Mouse (Mus musculus) stomach, embryonic 16.5 days (tissue): ENCODE results near the gene Plekhh3. TPM values are rescaled to one million over a fixed set of nuclear protein-coding genes. Genes with fewer than 3 reads are reported as not detected.

Experiments used
- ATAC-seq: fragments of 200-750 bp; cut with Nextera tagmentation; 2 replicates; pipeline ENCODE4 v1.8.0; 2017; ENCODE audit warnings: moderate number of reproducible peaks, moderate TSS enrichment; ENCODE audit not compliant: insufficient read depth, low FRiP score
- H3K27ac ChIP-seq: fragments of 300-500 bp; sonication (generic); 2 replicates; pipeline ENCODE4 v1.5.1; 2014; ENCODE audit warnings: low read length
- H3K27me3 ChIP-seq: fragments of 300-500 bp; sonication (generic); 2 replicates; pipeline ENCODE4 v1.6.1; 2014; ENCODE audit warnings: low read length, control low read depth, mixed read lengths; ENCODE audit not compliant: control insufficient read depth, insufficient read depth
- H3K36me3 ChIP-seq: fragments of 300-500 bp; sonication (generic); 2 replicates; pipeline ENCODE4 v1.6.1; 2014; ENCODE audit warnings: low read length; ENCODE audit not compliant: control insufficient read depth, insufficient read depth
- H3K4me1 ChIP-seq: fragments of 300-500 bp; sonication (generic); 2 replicates; pipeline ENCODE4 v1.6.1; 2014; ENCODE audit warnings: low read length, control low read depth, mixed read lengths; ENCODE audit not compliant: control insufficient read depth, insufficient read depth
- H3K4me2 ChIP-seq: fragments of 300-500 bp; sonication (generic); 2 replicates; pipeline ENCODE4 v1.6.1; 2014; ENCODE audit warnings: low read depth, low read length, mixed read lengths
- H3K4me3 ChIP-seq: fragments of 300-500 bp; sonication (generic); replicated peaks from 2 replicates; pipeline ENCODE4 v1.5.1; 2014; ENCODE audit warnings: mild to moderate bottlenecking, low read length
- H3K9ac ChIP-seq: fragments of 300-500 bp; sonication (generic); 2 replicates; pipeline ENCODE4 v1.6.1; 2014; ENCODE audit warnings: low read length
- H3K9me3 ChIP-seq: fragments of 300-500 bp; sonication (generic); replicated peaks from 2 replicates; pipeline ENCODE4 v1.6.1; 2016; ENCODE audit warnings: low read length, control low read depth; ENCODE audit not compliant: control insufficient read depth
- WGBS: fragments of 180-500 bp; shearing (Covaris S2); extraction: QIAGEN DNeasy Blood & Tissue Kit; methylation state at CpG from one replicate; pipeline ENCODE4 v1.1.7; 2014; 5-methylcytosine and 5-hydroxymethylcytosine counted together
- polyA plus RNA-seq: library from polyadenylated mRNA; unstranded; fragments of >200 nt; fragmentation: Nextera tagmentation; extraction: Ambion mirVana; gene quantifications from 2 replicates; pipeline ENCODE4 v1.2.1, GENCODE M21; 2015

Plekhh3 gene
- polyA plus RNA-seq, 1 experiment from 2014 or later: 18.7 TPM

GRCm38 (mm10) chr11:101180846-101181740 lies 9.9 kb upstream of the Plekhh3 start:
- H3K36me3 ChIP-seq: no peaks in the 10 kb centered on the region
- no peaks in the 10 kb centered on the region for H3K9me3 ChIP-seq
- H3K4me3 ChIP-seq: no peak overlapping the region
- no peak for ATAC-seq
- peaks cover 12% of the 10 kb centered on the region for H3K4me1 ChIP-seq
- WGBS: 38% methylated on average over 10 of the region's 10 CpGs
- no peak overlapping the region for H3K9ac ChIP-seq
- H3K27me3 ChIP-seq: peaks cover 15% of the 10 kb centered on the region
- no peak overlapping the region for H3K27ac ChIP-seq
- no peak overlapping the region for H3K4me2 ChIP-seq

GRCm38 (mm10) chr11:101180261-101180660 lies 9.1 kb upstream of the Plekhh3 start:
- 51% methylated on average over 17 of the region's 17 CpGs for WGBS
- no peak for ATAC-seq
- H3K4me2 ChIP-seq: no peak overlapping the region
- no peaks in the 10 kb centered on the region for H3K9me3 ChIP-seq
- H3K9ac ChIP-seq: no peak overlapping the region
- H3K27ac ChIP-seq: no peak overlapping the region
- H3K4me1 ChIP-seq: peaks cover 16% of the 10 kb centered on the region
- no peak overlapping the region for H3K4me3 ChIP-seq
- H3K27me3 ChIP-seq: peaks cover 16% of the 10 kb centered on the region
- H3K36me3 ChIP-seq: no peaks in the 10 kb centered on the region

- Histone ChIP-seq H3K4me2 (no peak overlapping the region), H3K27me3 (peaks cover 20% of the 10 kb centered on the region), H3K9me3 (no peaks in the 10 kb centered on the region), H3K36me3 (no peaks in the 10 kb centered on the region), H3K9ac (no peak overlapping the region), H3K4me1 (peaks cover 25% of the 10 kb centered on the region), H3K4me3 (no peak overlapping the region), H3K27ac (no peak overlapping the region)
- ATAC-seq: no peak
- WGBS: 81% methylated on average over 15 of the region's 15 CpGs
Observed at GRCm38 (mm10) chr11:101179306-101179705, 8.2 kb upstream of the Plekhh3 start.

- Histone ChIP-seq H3K9me3 (no peaks in the 10 kb centered on the region), H3K36me3 (no peaks in the 10 kb centered on the region), H3K4me2 (no peak overlapping the region), H3K27ac (no peak overlapping the region), H3K4me3 (no peak overlapping the region), H3K9ac (no peak overlapping the region), H3K4me1 (peaks cover 34% of the 10 kb centered on the region), H3K27me3 (peaks cover 20% of the 10 kb centered on the region)
- ATAC-seq: no peak
- 62% methylated on average over 36 of the region's 36 CpGs for WGBS
Observed at GRCm38 (mm10) chr11:101178061-101179058, 7.2 kb upstream of the Plekhh3 start.

- peaks cover 20% of the 10 kb centered on the region for H3K27me3 ChIP-seq
- H3K4me1 ChIP-seq: peaks cover 44% of the 10 kb centered on the region
- peak overlapping the region; percentile 42 for H3K4me3 ChIP-seq
- H3K27ac ChIP-seq: no peak overlapping the region
- no peaks in the 10 kb centered on the region for H3K9me3 ChIP-seq
- H3K9ac ChIP-seq: peak overlapping the region; percentile 65; the same call in 1 of the 2 replicates
- H3K36me3 ChIP-seq: no peaks in the 10 kb centered on the region
- 36% methylated on average over 22 of the region's 22 CpGs for WGBS
- ATAC-seq: no peak
- peak overlapping the region; percentile 70 for H3K4me2 ChIP-seq
Observed at GRCm38 (mm10) chr11:101176933-101177773, 6.0 kb upstream of the Plekhh3 start.

GRCm38 (mm10) chr11:101176117-101176691 lies 5.1 kb upstream of the Plekhh3 start:
- Histone ChIP-seq H3K9ac (peak overlapping the region; percentile 65), H3K27ac (peak overlapping the region; percentile 27; the same call in 1 of the 2 replicates), H3K4me3 (peak overlapping the region; percentile 42), H3K9me3 (no peaks in the 10 kb centered on the region), H3K36me3 (no peaks in the 10 kb centered on the region), H3K4me2 (peak overlapping the region; percentile 70), H3K4me1 (peaks cover 47% of the 10 kb centered on the region), H3K27me3 (peaks cover 20% of the 10 kb centered on the region)
- no peak for ATAC-seq
- 1% methylated on average over 25 of the region's 25 CpGs for WGBS

GRCm38 (mm10) chr11:101175636-101176116 lies 4.5 kb upstream of the Plekhh3 start:
- ATAC-seq: no peak
- peak overlapping the region; percentile 92 for H3K4me2 ChIP-seq
- H3K4me3 ChIP-seq: peak overlapping the region; percentile 42
- no peaks in the 10 kb centered on the region for H3K36me3 ChIP-seq
- H3K9ac ChIP-seq: peak overlapping the region; percentile 65
- WGBS: 11% methylated on average over 11 of the region's 11 CpGs
- H3K9me3 ChIP-seq: no peaks in the 10 kb centered on the region
- no peak overlapping the region for H3K27ac ChIP-seq
- H3K27me3 ChIP-seq: peaks cover 20% of the 10 kb centered on the region
- peaks cover 47% of the 10 kb centered on the region for H3K4me1 ChIP-seq
